Mouse (Mus musculus) cerebellum, adult 18-20 months (tissue): ENCODE measurements around the gene Lce3f.

Source experiments
- DNase-seq, 2 experiments: peaks; one replicate each; pipeline ENCODE4 v3.0.0; 2021

The Lce3f gene

GRCm38 (mm10) chr3:92991926-92992325 is at the start of gene Lce3f:
Gene Lce3f (plus strand): TSS chr3:92992226.
- no peak for DNase-seq

- DNase-seq = no peak
Measured at GRCm38 (mm10) chr3:92944186-92944585, 47.8 kb upstream of the Lce3f start, which contains the start of gene Lce3c. Gene Lce3c (plus strand): TSS chr3:92944486.

GRCm38 (mm10) chr3:92957090-92957489 is 34.9 kb upstream of the Lce3f start, which contains the start of gene Lce3d:
Gene Lce3d (plus strand): TSS chr3:92957390.
- DNase-seq = no peak

GRCm38 (mm10) chr3:92966761-92967160 is 25.3 kb upstream of the Lce3f start, which contains the start of gene Lce3e:
Gene Lce3e (plus strand): TSS chr3:92967061.
- no peak for DNase-seq

- no peak for DNase-seq
Measured at GRCm38 (mm10) chr3:92978484-92978883, 13.5 kb upstream of the Lce3f start.

GRCm38 (mm10) chr3:92998691-92999090 is 6.7 kb downstream of the Lce3f start:
- peak; percentile 57 to 58 for DNase-seq

GRCm38 (mm10) chr3:93000621-93001020 is 8.6 kb downstream of the Lce3f start:
- DNase-seq = no peak

- no peak for DNase-seq
Measured at GRCm38 (mm10) chr3:93002843-93003242, 10.8 kb downstream of the Lce3f start.

- peak in 1 of 2 experiments; percentile 1 for DNase-seq
Measured at GRCm38 (mm10) chr3:93014378-93014801, 22.4 kb downstream of the Lce3f start.

GRCm38 (mm10) chr3:93014871-93015270 is 22.8 kb downstream of the Lce3f start:
- no peak for DNase-seq

GRCm38 (mm10) chr3:93015460-93016104 is 23.6 kb downstream of the Lce3f start, which contains the start of gene Crct1:
Gene Crct1 (minus strand): TSS chr3:93015687.
- DNase-seq = no peak

- no peak for DNase-seq
Measured at GRCm38 (mm10) chr3:93018960-93019359, 26.9 kb downstream of the Lce3f start, which contains the start of gene Lce1m. Gene Lce1m (minus strand): TSS chr3:93019060.

GRCm38 (mm10) chr3:93021171-93021570 is 29.1 kb downstream of the Lce3f start:
- no peak for DNase-seq

- no peak for DNase-seq
Measured at GRCm38 (mm10) chr3:93023411-93024184, 31.6 kb downstream of the Lce3f start.

- DNase-seq = no peak
Measured at GRCm38 (mm10) chr3:93025486-93025885, 33.5 kb downstream of the Lce3f start.

GRCm38 (mm10) chr3:93031450-93031849 is 39.4 kb downstream of the Lce3f start:
- peak; percentile 6 to 10 for DNase-seq
